Mouse (Mus musculus): ENCODE results near the gene Hcn3. TPM values are rescaled to one million over a fixed set of nuclear protein-coding genes. Genes with fewer than 3 reads are reported as not detected.

Hcn3 gene
- 19.3 TPM for total RNA-seq (2023)

GRCm38 (mm10) chr3:89159616-89160344 is at the start of gene Hcn3:
TSS of gene Hcn3 (minus strand) at chr3:89160196.

GRCm38 (mm10) chr3:89202253-89203141 is 42.5 kb upstream of the Hcn3 start, which contains the start of gene Gba:
TSS of gene Gba (plus strand) at chr3:89202928.

GRCm38 (mm10) chr3:89183058-89183958 is 23.3 kb upstream of the Hcn3 start, which contains the start of gene Fam189b:
TSS of gene Fam189b (plus strand) at chr3:89183143.

DNA sequence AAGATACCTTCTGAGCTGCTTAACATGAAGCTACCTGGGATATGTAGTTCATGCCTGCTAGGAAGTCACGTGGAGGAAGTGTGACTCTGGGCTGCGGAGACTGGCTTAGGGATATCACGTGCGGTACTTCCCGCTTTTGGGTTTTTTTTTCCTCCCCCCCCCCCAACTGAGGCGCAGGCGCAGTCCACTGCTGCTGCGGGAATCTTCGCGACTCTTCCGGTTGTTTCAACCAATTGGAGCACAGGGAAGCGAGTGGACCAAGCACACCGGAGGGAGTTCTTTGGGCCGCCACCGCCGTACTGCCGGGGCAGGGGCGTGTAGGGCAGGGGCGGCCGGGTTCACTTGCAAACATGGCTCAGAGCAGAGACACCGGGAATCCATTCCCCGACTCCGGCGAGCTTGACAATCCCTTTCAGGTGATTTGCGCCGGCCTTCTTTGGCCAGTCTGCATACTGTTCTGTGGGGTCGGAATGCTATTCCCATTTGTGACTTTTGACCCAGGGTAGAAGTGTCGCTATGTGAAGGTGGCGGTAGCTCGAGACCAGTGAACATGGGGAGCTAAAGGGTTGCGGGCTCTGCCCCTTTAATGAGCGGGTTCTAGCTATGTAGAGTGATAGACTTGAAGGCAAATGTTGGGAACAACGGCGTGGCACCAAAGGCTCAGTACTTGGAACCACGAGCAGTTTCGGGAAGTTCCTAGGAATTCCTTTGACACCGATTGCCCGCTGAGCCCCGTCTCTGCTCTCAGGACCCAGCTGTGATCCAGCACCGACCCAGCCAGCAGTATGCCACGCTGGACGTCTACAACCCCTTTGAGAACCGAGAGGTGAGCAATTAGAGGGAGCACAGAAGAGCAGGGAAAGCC is 17.5 kb upstream of the Hcn3 start, which contains the start of gene Scamp3:
Gene Scamp3, plus strand, starts transcription at position 232 of the 865 bp plus-strand sequence.

GRCm38 (mm10) chr3:89164506-89165267 is 4.7 kb upstream of the Hcn3 start, which contains the start of gene Clk2:
TSS of gene Clk2 (plus strand) at chr3:89164795.

DNA sequence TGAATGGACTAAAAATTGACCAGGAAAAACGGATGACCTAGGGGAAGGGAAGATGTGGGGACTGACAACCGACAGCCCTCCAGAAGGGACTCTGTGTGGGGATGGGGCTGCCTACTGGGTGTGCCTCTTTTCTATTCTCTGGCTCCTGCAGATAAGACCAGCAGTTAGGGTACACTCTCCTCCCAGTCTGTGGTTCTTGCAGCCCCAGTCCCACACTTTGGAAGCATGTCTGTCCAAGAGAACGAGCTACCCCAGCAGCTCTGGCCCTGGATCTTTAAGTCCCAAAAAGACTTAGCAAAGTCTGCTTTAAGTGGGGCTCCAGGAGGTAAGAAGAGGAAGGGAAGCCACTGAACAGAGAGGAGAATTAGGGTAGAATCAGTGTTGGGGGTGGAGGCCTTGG is 24.0 kb downstream of the Hcn3 start, which contains the start of gene Pklr:
Gene Pklr, plus strand, starts transcription at position 185 of the 400 bp plus-strand sequence.

DNA sequence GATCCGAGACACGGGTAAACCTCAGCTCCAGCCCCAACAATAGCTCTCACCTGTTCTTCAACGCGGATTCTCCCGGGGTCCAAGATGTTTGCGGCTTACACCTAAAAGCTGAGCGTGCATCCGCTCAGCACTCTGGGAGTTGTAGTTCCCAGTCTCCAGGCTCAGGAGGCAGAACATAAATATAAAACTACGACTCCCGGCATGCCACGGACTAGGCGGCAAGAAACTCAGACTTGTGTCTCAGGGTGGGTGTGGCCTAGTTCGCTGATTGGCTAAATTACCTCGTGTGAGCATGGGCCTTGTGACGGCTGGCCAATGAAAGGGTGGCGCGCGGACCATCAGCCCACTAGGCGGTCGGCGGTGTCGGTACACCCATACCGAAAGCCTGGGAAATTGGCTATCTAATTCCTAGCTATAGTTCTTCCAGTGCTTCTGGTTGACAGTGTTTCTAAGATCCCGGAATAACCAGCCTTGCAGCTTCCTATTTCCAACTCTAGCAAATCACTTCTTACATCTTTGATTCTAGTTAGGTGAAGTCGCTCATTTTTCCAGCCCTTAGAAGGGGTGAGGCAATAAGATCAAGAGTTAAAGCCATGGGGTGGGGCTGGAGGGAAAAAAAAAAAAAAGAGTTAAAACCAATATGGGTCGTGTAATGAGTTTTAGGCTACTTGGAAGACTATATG is 58.0 kb downstream of the Hcn3 start, which contains the start of gene Fdps:
Gene Fdps, minus strand, starts transcription at position 148 of the 683 bp plus-strand sequence.

DNA sequence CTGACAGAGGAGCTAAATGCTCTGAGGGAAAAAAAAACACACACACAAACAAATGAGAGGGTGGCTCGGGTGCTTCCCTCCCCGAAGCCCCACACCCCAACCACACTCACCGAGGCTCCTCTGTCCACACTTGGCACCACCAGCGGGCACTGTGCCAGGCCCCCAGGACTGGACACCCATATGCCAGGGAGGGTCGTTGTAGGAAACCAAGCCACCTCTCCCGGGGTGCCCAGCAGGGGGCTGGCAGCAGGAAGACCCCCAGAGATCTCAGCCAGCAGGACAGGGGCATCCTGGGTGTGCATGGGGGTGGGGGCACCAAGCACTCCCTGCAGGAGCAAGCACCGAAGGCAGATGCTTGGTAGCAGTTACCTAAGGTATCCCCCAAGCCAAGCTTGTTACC is 59.2 kb downstream of the Hcn3 start, which contains the start of gene Gm43738:
Gene Gm43738, minus strand, starts transcription at position 289 of the 400 bp plus-strand sequence.

Other genes with a start within 250 kb of the Hcn3 start
- 14.6 TPM for gene Msto1, start 246.2 kb downstream of the Hcn3 start, total RNA-seq (2023)
- gene Ash1l, start 209.6 kb downstream of the Hcn3 start, total RNA-seq (2023): 65.3 TPM
- 79.8 TPM for gene Dap3, start 209.0 kb downstream of the Hcn3 start, total RNA-seq (2023)
- 80.4 TPM for gene Rusc1, start 66.9 kb downstream of the Hcn3 start, total RNA-seq (2023)
- not detected for gene Gm43738, start 59.1 kb downstream of the Hcn3 start, total RNA-seq (2023)
- 24.2 TPM for gene Fdps, start 58.2 kb downstream of the Hcn3 start, total RNA-seq (2023)
- gene Pklr, start 24.1 kb downstream of the Hcn3 start, total RNA-seq (2023): not detected
- 122 TPM for gene Clk2, start 4.6 kb upstream of the Hcn3 start, total RNA-seq (2023)
- 152 TPM for gene Scamp3, start 17.3 kb upstream of the Hcn3 start, total RNA-seq (2023)
- gene Fam189b, start 22.9 kb upstream of the Hcn3 start, total RNA-seq (2023): 176 TPM
- gene Gba, start 42.7 kb upstream of the Hcn3 start, total RNA-seq (2023): 67.9 TPM
- 6.5 TPM for gene Thbs3, start 55.0 kb upstream of the Hcn3 start, total RNA-seq (2023)
- 193 TPM for gene Mtx1, start 66.9 kb upstream of the Hcn3 start, total RNA-seq (2023)
- not detected for gene Muc1, start 68.9 kb upstream of the Hcn3 start, total RNA-seq (2023)
- 96.7 TPM for gene Krtcap2, start 85.8 kb upstream of the Hcn3 start, total RNA-seq (2023)
- gene Trim46, start 86.1 kb upstream of the Hcn3 start, total RNA-seq (2023): 1.5 TPM
- 72.2 TPM for gene Dpm3, start 99.2 kb upstream of the Hcn3 start, total RNA-seq (2023)
- gene Slc50a1, start 110.4 kb upstream of the Hcn3 start, total RNA-seq (2023): 126 TPM
- gene Efna1, start 120.9 kb upstream of the Hcn3 start, total RNA-seq (2023): not detected
- not detected for gene Efna3, start 162.8 kb upstream of the Hcn3 start, total RNA-seq (2023)
- not detected for gene Efna4, start 177.8 kb upstream of the Hcn3 start, total RNA-seq (2023)
- 2.8 TPM for gene Adam15, start 189.8 kb upstream of the Hcn3 start, total RNA-seq (2023)
- gene Dcst2, start 201.8 kb upstream of the Hcn3 start, total RNA-seq (2023): not detected
- not detected for gene Dcst1, start 205.1 kb upstream of the Hcn3 start, total RNA-seq (2023)
- gene Zbtb7b, start 234.6 kb upstream of the Hcn3 start, total RNA-seq (2023): 6.8 TPM
- not detected for gene Lenep, start 242.6 kb upstream of the Hcn3 start, total RNA-seq (2023)

Data from CD8-positive naive resting alpha-beta T cell, adult 57 days (primary cell).